Mouse (Mus musculus) neutrophil, adult 65 days (primary cell): Measurements from ENCODE around the gene Tgm2. TPM values are rescaled to one million over a fixed set of nuclear protein-coding genes. Genes with fewer than 3 reads are reported as not detected.

ENCODE experiments used
- total RNA-seq: library from RNA; stranded (reverse); gene quantifications from 2 replicates; pipeline ENCODE4 v1.2.4, GENCODE M21; 2023

Tgm2 gene
- 48.3 and 61.1 TPM in 2 replicates for total RNA-seq

GRCm38 (mm10) chr2:158146223-158146622 is at the start of gene Tgm2:
TSS of gene Tgm2 (minus strand) at chr2:158146436.

Other genes starting within 250 kb of the Tgm2 start
- gene Vstm2l, start 231.8 kb downstream of the Tgm2 start, total RNA-seq = not detected in 2 replicates
- 18.3 and 22.2 TPM in 2 replicates for gene Tti1, start 118.0 kb downstream of the Tgm2 start, total RNA-seq
- gene Rprd1b, start 117.9 kb downstream of the Tgm2 start, total RNA-seq = 32.5 and 36.5 TPM in 2 replicates
- not detected in 2 replicates for gene D630003M21Rik, start 82.8 kb upstream of the Tgm2 start, total RNA-seq
- gene Bpi, start 111.7 kb upstream of the Tgm2 start, total RNA-seq = not detected in 2 replicates
- gene Lbp, start 160.1 kb upstream of the Tgm2 start, total RNA-seq = 55.5 and 69.7 TPM in 2 replicates
- gene Snhg11, start 229.2 kb upstream of the Tgm2 start, total RNA-seq = not detected in 2 replicates